Mouse (Mus musculus): ENCODE measurements at regions not wholly inside any gene's neighbourhood (a gene's known extent, or its start where the extent isn't known, plus 50 kb on each side); places are given as distances from the start of the nearest gene placed in this dataset.

DNA sequence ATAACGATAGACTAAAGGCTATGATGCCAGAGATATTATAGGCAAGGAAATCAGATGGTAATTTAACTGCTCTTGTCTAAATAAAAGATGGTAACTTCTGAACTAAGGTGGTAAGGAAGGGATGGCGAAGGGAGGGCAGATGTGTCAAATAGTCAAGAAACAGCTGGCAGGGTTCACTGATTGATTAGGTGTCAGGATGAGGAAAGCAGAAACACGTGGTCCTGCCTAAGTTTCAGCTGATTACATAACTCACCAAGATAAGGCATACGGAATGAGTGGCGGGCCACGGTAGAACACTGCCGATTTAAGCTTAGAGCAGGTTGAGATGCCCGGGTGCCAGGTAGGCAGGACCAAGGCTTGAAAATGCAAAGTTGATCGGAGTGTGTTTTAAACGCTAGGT, 143.2 kb downstream of the Gm45692 start:
- WGBS, result 84% methylated on average over 10 of the region's 10 CpGs
- no peak overlapping the region for H3K4me2 ChIP-seq (ENCODE audit: low read depth, low read length)

DNA sequence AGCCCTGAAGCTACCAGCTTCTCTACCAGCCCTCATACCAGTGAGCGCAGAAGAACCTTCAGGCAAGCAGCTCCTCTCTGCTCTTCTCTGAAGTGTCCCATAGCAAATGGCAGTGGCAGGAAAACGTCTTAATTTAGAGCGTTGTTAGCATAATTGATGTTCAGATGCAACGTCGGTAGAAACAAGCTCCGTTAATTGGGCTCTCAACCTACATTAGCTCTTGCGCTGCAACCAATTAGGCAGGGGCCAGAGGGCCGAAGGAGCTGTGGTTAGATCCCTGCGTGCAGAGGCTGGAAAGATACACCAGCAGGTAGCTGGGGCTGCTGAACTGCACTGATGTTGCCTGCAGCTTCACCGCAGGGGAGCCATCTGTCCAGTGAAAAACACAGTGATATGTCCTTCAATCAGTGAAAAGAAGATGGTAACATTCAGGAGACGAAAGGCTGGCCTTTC, 145.6 kb downstream of the Gm45692 start:
- Histone ChIP-seq H3K9ac (ENCODE audit: low read depth, low read length) (no peak overlapping the region), H3K27ac (ENCODE audit: low read length) (no peak overlapping the region), H3K4me1 (ENCODE audit: control insufficient read depth, insufficient read depth, low read length) (no peaks in the 10 kb centered on the region), H3K9me3 (ENCODE audit: control insufficient read depth, low read length) (no peaks in the 10 kb centered on the region), H3K4me3 (ENCODE audit: low read length) (no peak overlapping the region), H3K4me2 (ENCODE audit: low read depth, low read length) (no peak overlapping the region), H3K36me3 (ENCODE audit: control insufficient read depth, insufficient read depth, low read length) (no peaks in the 10 kb centered on the region), H3K27me3 (replicated peaks; ENCODE audit: control insufficient read depth, insufficient read depth, low read length) (no peaks in the 10 kb centered on the region)
- ATAC-seq, result no peak
- WGBS, result 59% methylated on average over 11 of the region's 11 CpGs

More for the DNA sequence above, 143.2 kb downstream of the Gm45692 start:
- H3K9me3 ChIP-seq (ENCODE audit: control insufficient read depth, low read length), result no peaks in the 10 kb centered on the region
- no peaks in the 10 kb centered on the region for H3K4me1 ChIP-seq (ENCODE audit: control insufficient read depth, insufficient read depth, low read length)
- H3K36me3 ChIP-seq (ENCODE audit: control insufficient read depth, insufficient read depth, low read length), result no peaks in the 10 kb centered on the region
- ATAC-seq, result no peak
- no peaks in the 10 kb centered on the region for H3K27me3 ChIP-seq (replicated peaks; ENCODE audit: control insufficient read depth, insufficient read depth, low read length)
- no peak overlapping the region for H3K9ac ChIP-seq (ENCODE audit: low read depth, low read length)
- no peak overlapping the region for H3K4me3 ChIP-seq (ENCODE audit: low read length)
- no peak overlapping the region for H3K27ac ChIP-seq (ENCODE audit: low read length)

DNA sequence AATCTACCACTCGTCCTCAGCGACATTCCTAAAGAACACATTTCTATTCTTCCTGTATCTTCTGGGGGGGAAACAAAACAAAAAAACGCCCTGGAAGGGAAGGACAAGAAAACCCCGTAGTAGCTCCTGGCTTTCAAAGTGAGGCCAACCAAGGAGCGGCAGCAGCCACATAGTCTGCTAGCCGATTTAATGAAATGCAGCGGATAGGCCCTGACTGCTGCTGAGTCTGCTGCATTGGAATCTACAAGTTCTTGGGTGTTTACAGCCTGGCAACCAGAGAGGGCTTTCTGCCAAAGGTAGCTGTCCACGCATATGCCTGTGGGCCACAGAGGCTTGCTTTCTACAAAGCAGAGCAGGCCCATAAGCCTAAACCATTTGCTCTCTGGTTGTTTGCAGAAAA, 146.0 kb downstream of the Gm45692 start:
- no peak overlapping the region for H3K4me3 ChIP-seq (ENCODE audit: low read length)
- H3K27ac ChIP-seq (ENCODE audit: low read length), result no peak overlapping the region
- H3K4me2 ChIP-seq (ENCODE audit: low read depth, low read length), result no peak overlapping the region
- H3K4me1 ChIP-seq (ENCODE audit: control insufficient read depth, insufficient read depth, low read length), result no peaks in the 10 kb centered on the region
- ATAC-seq, result no peak
- no peaks in the 10 kb centered on the region for H3K36me3 ChIP-seq (ENCODE audit: control insufficient read depth, insufficient read depth, low read length)
- no peaks in the 10 kb centered on the region for H3K9me3 ChIP-seq (ENCODE audit: control insufficient read depth, low read length)
- H3K27me3 ChIP-seq (replicated peaks; ENCODE audit: control insufficient read depth, insufficient read depth, low read length), result no peaks in the 10 kb centered on the region
- WGBS, result 49% methylated on average over 8 of the region's 8 CpGs
- H3K9ac ChIP-seq (ENCODE audit: low read depth, low read length), result no peak overlapping the region

DNA sequence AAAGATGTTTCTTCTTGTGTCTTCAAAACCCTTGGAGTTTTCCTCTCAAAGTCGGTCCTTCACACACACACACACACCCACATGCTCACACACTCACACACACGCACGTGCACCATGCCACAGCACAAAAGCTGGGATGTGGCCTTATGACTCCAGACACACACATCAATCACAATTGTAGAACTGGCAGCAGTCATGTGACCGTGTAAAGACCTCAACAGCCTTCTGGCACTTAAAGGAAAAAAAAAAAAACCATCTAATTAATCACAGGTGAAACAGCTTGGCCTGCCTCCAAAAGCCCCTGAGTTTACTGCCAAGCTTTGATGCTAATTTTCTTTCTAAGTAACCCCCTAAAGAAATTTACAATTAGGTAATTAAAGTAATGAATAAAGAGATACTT, 147.1 kb downstream of the Gm45692 start:
- Histone ChIP-seq H3K27me3 (replicated peaks; ENCODE audit: control insufficient read depth, insufficient read depth, low read length) (no peaks in the 10 kb centered on the region), H3K27ac (ENCODE audit: low read length) (no peak overlapping the region), H3K4me3 (ENCODE audit: low read length) (no peak overlapping the region), H3K4me2 (ENCODE audit: low read depth, low read length) (no peak overlapping the region), H3K36me3 (ENCODE audit: control insufficient read depth, insufficient read depth, low read length) (no peaks in the 10 kb centered on the region), H3K9ac (ENCODE audit: low read depth, low read length) (no peak overlapping the region), H3K9me3 (ENCODE audit: control insufficient read depth, low read length) (no peaks in the 10 kb centered on the region), H3K4me1 (ENCODE audit: control insufficient read depth, insufficient read depth, low read length) (no peaks in the 10 kb centered on the region)
- ATAC-seq, result no peak
- 49% methylated on average over 4 of the region's 4 CpGs for WGBS

DNA sequence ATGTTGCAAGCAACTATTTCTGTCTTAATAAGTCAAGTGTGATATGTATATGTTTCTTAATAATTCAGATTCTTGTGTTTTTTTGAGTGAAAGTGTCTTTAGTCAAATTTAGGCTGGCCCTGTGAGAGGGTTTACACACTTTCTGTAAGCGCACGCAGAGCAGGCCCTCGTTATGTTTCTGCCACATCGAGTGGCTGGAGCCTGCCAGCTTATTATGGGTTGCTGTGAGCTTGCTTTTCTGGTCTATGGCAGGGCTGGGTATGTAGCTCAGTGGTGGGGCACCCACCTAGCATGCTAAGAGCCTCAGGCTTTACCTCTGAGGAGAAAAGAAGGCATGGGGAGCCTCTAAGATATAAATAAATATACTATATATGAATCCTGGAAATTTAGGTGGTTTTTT, 148.2 kb downstream of the Gm45692 start:
- Histone ChIP-seq H3K4me2 (ENCODE audit: low read depth, low read length) (no peak overlapping the region), H3K4me3 (ENCODE audit: low read length) (no peak overlapping the region), H3K36me3 (ENCODE audit: control insufficient read depth, insufficient read depth, low read length) (no peaks in the 10 kb centered on the region), H3K27me3 (replicated peaks; ENCODE audit: control insufficient read depth, insufficient read depth, low read length) (no peaks in the 10 kb centered on the region), H3K9ac (ENCODE audit: low read depth, low read length) (no peak overlapping the region), H3K4me1 (ENCODE audit: control insufficient read depth, insufficient read depth, low read length) (no peaks in the 10 kb centered on the region), H3K27ac (ENCODE audit: low read length) (no peak overlapping the region), H3K9me3 (ENCODE audit: control insufficient read depth, low read length) (no peaks in the 10 kb centered on the region)
- WGBS, result 76% methylated on average over 4 of the region's 4 CpGs
- ATAC-seq, result no peak

DNA sequence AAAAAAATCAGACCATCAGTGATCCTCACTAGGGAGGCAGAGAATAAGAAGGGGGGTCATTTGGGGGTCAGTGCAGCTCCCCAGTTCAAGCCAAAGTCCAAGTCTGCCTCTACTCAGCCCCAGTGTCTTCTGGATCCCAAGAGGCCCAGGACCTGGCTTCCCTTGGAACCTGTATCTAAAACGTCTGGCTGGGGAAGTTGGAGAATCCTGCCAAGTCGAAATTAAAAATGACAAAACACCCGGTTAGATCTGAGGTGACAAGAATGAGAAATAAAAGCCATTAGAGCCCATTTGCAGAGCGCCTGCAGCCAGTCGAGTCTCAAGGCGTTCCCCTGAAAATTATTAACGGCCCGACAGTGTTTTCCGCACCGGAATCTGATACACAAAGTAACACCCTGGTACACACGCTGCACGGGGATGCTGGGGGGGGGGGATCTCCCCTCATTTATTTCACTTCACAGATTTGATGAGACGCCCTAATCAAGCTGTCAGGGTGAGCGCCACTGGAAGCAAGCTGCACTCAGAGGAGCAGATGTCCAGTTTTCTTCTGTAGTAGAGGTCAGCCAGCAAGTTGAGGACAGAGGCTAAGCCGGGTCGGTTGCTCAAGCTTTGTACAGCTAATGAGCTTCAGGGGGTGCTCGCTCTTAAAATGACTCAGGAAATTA, 149.5 kb downstream of the Gm45692 start:
- Histone ChIP-seq H3K4me1 (ENCODE audit: control insufficient read depth, insufficient read depth, low read length) (no peaks in the 10 kb centered on the region), H3K36me3 (ENCODE audit: control insufficient read depth, insufficient read depth, low read length) (no peaks in the 10 kb centered on the region), H3K4me2 (ENCODE audit: low read depth, low read length) (no peak overlapping the region), H3K27me3 (replicated peaks; ENCODE audit: control insufficient read depth, insufficient read depth, low read length) (0 out of 2 replicates have a peak, but pooled peaks cover 7% of the 10 kb centered on the region), H3K9ac (ENCODE audit: low read depth, low read length) (no peak overlapping the region), H3K27ac (ENCODE audit: low read length) (no peak overlapping the region), H3K9me3 (ENCODE audit: control insufficient read depth, low read length) (no peaks in the 10 kb centered on the region), H3K4me3 (ENCODE audit: low read length) (no peak overlapping the region)
- ATAC-seq, result no peak; the same call in 1 of the 2 replicates
- WGBS, result 50% methylated on average over 17 of the region's 17 CpGs

DNA sequence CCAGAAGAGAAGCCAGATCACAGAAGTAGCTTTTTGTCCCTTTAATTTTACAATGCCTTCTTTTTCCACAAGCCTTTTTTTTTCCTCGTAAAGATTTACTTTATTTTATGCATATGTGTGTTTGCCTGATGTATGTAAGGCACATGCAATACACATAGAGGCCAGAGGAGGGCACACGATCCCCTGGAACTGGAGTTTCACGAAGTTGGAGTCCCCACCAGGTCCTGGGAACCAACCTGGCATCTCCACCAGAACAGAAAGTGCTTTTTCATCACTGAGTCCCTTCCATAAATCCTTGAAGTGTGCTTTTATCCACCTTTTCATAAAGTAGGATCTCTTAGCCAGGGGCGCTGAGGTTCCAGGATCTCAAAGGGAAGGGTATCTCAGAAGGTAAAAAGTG, 152.8 kb downstream of the Gm45692 start:
- H3K4me2 ChIP-seq (ENCODE audit: low read depth, low read length), result no peak overlapping the region
- no peak for ATAC-seq
- H3K27me3 ChIP-seq (replicated peaks; ENCODE audit: control insufficient read depth, insufficient read depth, low read length), result 0 out of 2 replicates have a peak, but pooled peaks cover 7% of the 10 kb centered on the region
- WGBS, result 47% methylated on average over 4 of the region's 4 CpGs
- H3K4me3 ChIP-seq (ENCODE audit: low read length), result no peak overlapping the region
- H3K9ac ChIP-seq (ENCODE audit: low read depth, low read length), result no peak overlapping the region
- no peaks in the 10 kb centered on the region for H3K9me3 ChIP-seq (ENCODE audit: control insufficient read depth, low read length)
- H3K36me3 ChIP-seq (ENCODE audit: control insufficient read depth, insufficient read depth, low read length), result no peaks in the 10 kb centered on the region
- H3K4me1 ChIP-seq (ENCODE audit: control insufficient read depth, insufficient read depth, low read length), result no peaks in the 10 kb centered on the region
- no peak overlapping the region for H3K27ac ChIP-seq (ENCODE audit: low read length)

DNA sequence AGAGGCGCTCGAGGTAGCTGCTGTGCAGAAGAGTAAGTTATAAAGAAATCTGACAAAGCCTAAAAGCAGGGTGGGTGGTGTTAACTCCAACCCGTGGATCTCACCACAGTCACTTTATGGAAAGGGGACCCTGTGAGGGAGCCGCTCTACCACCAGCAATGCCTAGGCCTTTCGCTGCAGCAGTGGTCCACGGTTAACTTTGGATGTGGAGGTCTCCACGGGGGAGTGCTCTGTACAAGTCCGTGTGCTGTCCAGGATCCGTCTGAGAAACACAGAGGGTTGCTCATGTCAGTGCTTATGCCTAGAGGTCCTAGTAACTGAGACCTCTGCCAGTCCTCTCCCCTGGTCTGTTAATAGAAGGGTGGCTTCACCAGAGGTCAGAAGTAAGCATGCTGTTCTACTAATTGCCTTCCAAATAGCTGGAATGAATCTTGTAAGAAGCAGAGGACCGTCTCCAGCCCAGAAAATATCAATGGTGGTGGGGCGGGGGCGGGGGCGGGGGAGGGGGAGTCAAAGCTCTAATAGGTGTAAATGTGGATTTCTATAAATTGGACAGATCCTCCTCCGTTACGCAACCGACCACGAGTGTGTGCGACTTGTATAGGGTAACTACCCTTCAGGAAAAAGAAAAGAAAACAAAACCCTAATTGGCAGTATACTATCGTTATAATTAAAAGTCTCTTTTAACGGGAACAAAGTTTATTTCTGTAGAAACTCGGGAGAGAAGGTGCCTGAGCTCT, 153.5 kb downstream of the Gm45692 start:
- WGBS, result 45% methylated on average over 21 of the region's 21 CpGs
- 0 out of 2 replicates have a peak overlapping the region, but pooled peaks have one; percentile 27 for H3K9ac ChIP-seq (ENCODE audit: low read depth, low read length)
- H3K27me3 ChIP-seq (replicated peaks; ENCODE audit: control insufficient read depth, insufficient read depth, low read length), result 0 out of 2 replicates have a peak, but pooled peaks cover 7% of the 10 kb centered on the region
- H3K27ac ChIP-seq (ENCODE audit: low read length), result no peak overlapping the region
- no peaks in the 10 kb centered on the region for H3K4me1 ChIP-seq (ENCODE audit: control insufficient read depth, insufficient read depth, low read length)
- ATAC-seq, result no peak
- no peaks in the 10 kb centered on the region for H3K9me3 ChIP-seq (ENCODE audit: control insufficient read depth, low read length)
- H3K36me3 ChIP-seq (ENCODE audit: control insufficient read depth, insufficient read depth, low read length), result no peaks in the 10 kb centered on the region
- H3K4me2 ChIP-seq (ENCODE audit: low read depth, low read length), result peak overlapping the region; percentile 7; the same call in 1 of the 2 replicates
- H3K4me3 ChIP-seq (ENCODE audit: low read length), result peak overlapping the region; percentile 2; the same call in 1 of the 2 replicates

DNA sequence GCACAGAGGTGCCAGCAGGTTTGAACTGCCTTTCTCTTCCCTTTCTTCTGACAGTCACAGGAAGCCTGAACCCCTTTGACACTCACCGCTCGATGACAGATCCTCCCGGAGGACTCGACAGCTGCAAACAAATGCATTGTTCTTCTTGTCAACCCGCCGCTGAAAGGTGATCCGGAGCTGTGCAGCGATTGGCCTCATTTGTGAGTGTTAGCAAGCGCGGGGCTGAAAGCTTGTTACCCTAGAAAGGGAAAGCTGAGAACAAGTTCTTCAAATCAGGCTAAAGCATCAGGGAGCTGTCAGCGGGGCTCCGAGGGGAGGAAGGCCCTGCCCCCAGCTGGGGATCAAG, 154.1 kb downstream of the Gm45692 start:
- peak overlapping the region; percentile 27; the same call in 1 of the 2 replicates for H3K9ac ChIP-seq (ENCODE audit: low read depth, low read length)
- ATAC-seq, result no peak
- H3K27me3 ChIP-seq (replicated peaks; ENCODE audit: control insufficient read depth, insufficient read depth, low read length), result 0 out of 2 replicates have a peak, but pooled peaks cover 7% of the 10 kb centered on the region
- H3K4me3 ChIP-seq (ENCODE audit: low read length), result peak overlapping the region; percentile 2; the same call in 1 of the 2 replicates
- no peaks in the 10 kb centered on the region for H3K4me1 ChIP-seq (ENCODE audit: control insufficient read depth, insufficient read depth, low read length)
- peak overlapping the region; percentile 7; the same call in 1 of the 2 replicates for H3K4me2 ChIP-seq (ENCODE audit: low read depth, low read length)
- WGBS, result 10% methylated on average over 12 of the region's 12 CpGs
- H3K9me3 ChIP-seq (ENCODE audit: control insufficient read depth, low read length), result no peaks in the 10 kb centered on the region
- H3K27ac ChIP-seq (ENCODE audit: low read length), result no peak overlapping the region
- H3K36me3 ChIP-seq (ENCODE audit: control insufficient read depth, insufficient read depth, low read length), result no peaks in the 10 kb centered on the region
